Mouse (Mus musculus): ENCODE data around the gene Sun2. TPM values are rescaled to one million over a fixed set of nuclear protein-coding genes. Genes with fewer than 3 reads are reported as not detected.
A peak's percentile ranks its signal among the peaks of the same experiment; 100 is the strongest.

Gene Sun2
- polyA plus RNA-seq, 1 experiment, result 32.0 TPM

- no peak for TF ChIP-seq CTCF (IDR thresholded peaks at IDR 0.05; ENCODE audit: extremely low read depth, insufficient read depth, low read length)
- TF ChIP-seq POLR2A (IDR thresholded peaks at IDR 0.05; ENCODE audit: extremely low read depth, insufficient read depth, low read length), result no peak
- no peak overlapping the region for H3K27ac ChIP-seq (ENCODE audit: insufficient read depth, low read length)
- H3K4me1 ChIP-seq (ENCODE audit: control insufficient read depth, insufficient read depth, low read length), result peaks cover 5% of the 10 kb centered on the region; the same call in 1 of the 2 replicates
- no peak overlapping the region for H3K4me3 ChIP-seq (ENCODE audit: insufficient read depth, low read length)
Measured at GRCm38 (mm10) chr15:79692334-79692733, 50.0 kb downstream of the Sun2 start.

GRCm38 (mm10) chr15:79691023-79691508 lies 51.3 kb downstream of the Sun2 start:
- Histone ChIP-seq H3K4me3 (ENCODE audit: insufficient read depth, low read length) (peak overlapping the region; percentile 65), H3K4me1 (ENCODE audit: control insufficient read depth, insufficient read depth, low read length) (peaks cover 5% of the 10 kb centered on the region; the same call in 1 of the 2 replicates), H3K27ac (ENCODE audit: insufficient read depth, low read length) (no peak overlapping the region; the same call in 1 of the 2 replicates)
- TF ChIP-seq CTCF (IDR thresholded peaks at IDR 0.05; ENCODE audit: extremely low read depth, insufficient read depth, low read length), result no peak
- no peak for TF ChIP-seq POLR2A (IDR thresholded peaks at IDR 0.05; ENCODE audit: extremely low read depth, insufficient read depth, low read length)

GRCm38 (mm10) chr15:79690426-79691022 lies 51.8 kb downstream of the Sun2 start, which contains the start of gene Gtpbp1:
TSS of gene Gtpbp1 (plus strand) at chr15:79690845.
- peaks cover 5% of the 10 kb centered on the region; the same call in 1 of the 2 replicates for H3K4me1 ChIP-seq (ENCODE audit: control insufficient read depth, insufficient read depth, low read length)
- H3K4me3 ChIP-seq (ENCODE audit: insufficient read depth, low read length), result peak within 1 kb of the TSS; percentile 65
- no peak for TF ChIP-seq CTCF (IDR thresholded peaks at IDR 0.05; ENCODE audit: extremely low read depth, insufficient read depth, low read length)
- TF ChIP-seq POLR2A (IDR thresholded peaks at IDR 0.05; ENCODE audit: extremely low read depth, insufficient read depth, low read length), result 0 out of 2 replicates have a peak, but pooled peaks have one; percentile 43
- no peak within 1 kb of the TSS; the same call in 1 of the 2 replicates for H3K27ac ChIP-seq (ENCODE audit: insufficient read depth, low read length)

GRCm38 (mm10) chr15:79689662-79690425 lies 52.5 kb downstream of the Sun2 start:
- Histone ChIP-seq H3K4me3 (ENCODE audit: insufficient read depth, low read length) (peak overlapping the region; percentile 7; the same call in 1 of the 2 replicates), H3K27ac (ENCODE audit: insufficient read depth, low read length) (no peak overlapping the region), H3K4me1 (ENCODE audit: control insufficient read depth, insufficient read depth, low read length) (peaks cover 6% of the 10 kb centered on the region; the same call in 1 of the 2 replicates)
- TF ChIP-seq POLR2A (IDR thresholded peaks at IDR 0.05; ENCODE audit: extremely low read depth, insufficient read depth, low read length), result no peak
- no peak for TF ChIP-seq CTCF (IDR thresholded peaks at IDR 0.05; ENCODE audit: extremely low read depth, insufficient read depth, low read length)

DNA sequence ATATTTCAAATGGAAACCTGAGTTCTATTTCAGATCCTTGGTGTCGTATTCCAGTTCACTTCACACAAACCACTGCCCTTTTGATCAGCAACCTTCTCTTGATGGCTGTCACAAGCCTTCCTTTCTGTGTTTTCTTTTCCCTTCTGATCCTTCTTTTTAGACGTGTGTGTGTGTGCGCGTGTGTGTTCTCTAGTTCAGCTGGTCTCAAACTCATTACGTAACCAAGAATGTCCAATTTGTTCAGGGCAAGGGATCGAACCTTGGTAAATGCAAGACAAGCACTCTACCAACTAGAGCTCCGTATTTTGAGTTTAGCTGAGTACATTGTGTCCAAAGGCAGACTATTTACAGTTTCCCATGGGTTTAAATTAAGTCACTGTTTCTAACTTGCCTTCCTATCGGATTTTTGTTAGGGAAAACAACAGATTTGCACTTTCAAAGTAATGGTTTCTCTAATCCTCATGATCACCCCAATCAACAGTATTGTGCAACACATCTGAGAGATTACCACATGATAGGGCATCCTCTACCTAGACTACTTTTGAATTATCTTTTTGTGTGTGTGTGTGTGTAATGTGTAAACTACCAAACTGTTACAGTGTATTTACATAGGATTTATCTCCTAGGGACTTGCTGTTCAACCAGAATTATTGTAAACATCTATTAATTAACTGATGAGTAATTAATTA lies 53.9 kb downstream of the Sun2 start:
- Histone ChIP-seq H3K4me1 (ENCODE audit: control insufficient read depth, insufficient read depth, low read length) (peaks cover 4% of the 10 kb centered on the region; the same call in 1 of the 2 replicates), H3K4me3 (ENCODE audit: insufficient read depth, low read length) (peak overlapping the region; percentile 72), H3K27ac (ENCODE audit: insufficient read depth, low read length) (peak overlapping the region; percentile 98)
- TF ChIP-seq CTCF (IDR thresholded peaks at IDR 0.05; ENCODE audit: extremely low read depth, insufficient read depth, low read length) (no peak), POLR2A (IDR thresholded peaks at IDR 0.05; ENCODE audit: extremely low read depth, insufficient read depth, low read length) (no peak)

GRCm38 (mm10) chr15:79687646-79688267 lies 54.6 kb downstream of the Sun2 start, which contains the start of gene Josd1:
TSS of gene Josd1 (minus strand) at chr15:79687919.
- Histone ChIP-seq H3K4me1 (ENCODE audit: control insufficient read depth, insufficient read depth, low read length) (peaks cover 8% of the 10 kb centered on the region; the same call in 1 of the 2 replicates), H3K4me3 (ENCODE audit: insufficient read depth, low read length) (peak within 1 kb of the TSS; percentile 72), H3K27ac (ENCODE audit: insufficient read depth, low read length) (peak within 1 kb of the TSS; percentile 98)
- TF ChIP-seq CTCF (IDR thresholded peaks at IDR 0.05; ENCODE audit: extremely low read depth, insufficient read depth, low read length) (no peak), POLR2A (IDR thresholded peaks at IDR 0.05; ENCODE audit: extremely low read depth, insufficient read depth, low read length) (peak; percentile 78)

DNA sequence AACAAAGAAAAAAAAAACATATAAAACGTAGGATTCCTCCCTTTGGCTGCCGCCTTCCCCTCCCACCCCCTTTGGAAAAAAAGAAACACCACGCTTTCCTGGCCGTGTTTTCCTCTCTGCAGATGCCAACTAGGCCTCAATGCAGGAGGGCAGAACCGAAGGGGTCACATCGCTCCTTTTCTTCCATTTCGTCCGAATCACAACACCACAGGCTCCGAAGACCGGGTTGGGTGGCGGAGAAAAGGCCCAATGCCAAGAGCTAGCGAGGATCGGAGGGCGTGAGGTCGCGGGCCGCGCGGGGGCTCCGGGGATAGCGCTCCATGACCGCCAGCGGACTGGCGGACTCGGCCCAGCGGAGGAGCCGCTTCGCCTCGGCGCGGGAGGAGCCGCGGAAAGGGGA lies 55.2 kb downstream of the Sun2 start:
- H3K4me3 ChIP-seq (ENCODE audit: insufficient read depth, low read length), result peak overlapping the region; percentile 72
- TF ChIP-seq CTCF (IDR thresholded peaks at IDR 0.05; ENCODE audit: extremely low read depth, insufficient read depth, low read length) (no peak), POLR2A (IDR thresholded peaks at IDR 0.05; ENCODE audit: extremely low read depth, insufficient read depth, low read length) (no peak)
- peak overlapping the region; percentile 98 for H3K27ac ChIP-seq (ENCODE audit: insufficient read depth, low read length)
- H3K4me1 ChIP-seq (ENCODE audit: control insufficient read depth, insufficient read depth, low read length), result peaks cover 8% of the 10 kb centered on the region; the same call in 1 of the 2 replicates

DNA sequence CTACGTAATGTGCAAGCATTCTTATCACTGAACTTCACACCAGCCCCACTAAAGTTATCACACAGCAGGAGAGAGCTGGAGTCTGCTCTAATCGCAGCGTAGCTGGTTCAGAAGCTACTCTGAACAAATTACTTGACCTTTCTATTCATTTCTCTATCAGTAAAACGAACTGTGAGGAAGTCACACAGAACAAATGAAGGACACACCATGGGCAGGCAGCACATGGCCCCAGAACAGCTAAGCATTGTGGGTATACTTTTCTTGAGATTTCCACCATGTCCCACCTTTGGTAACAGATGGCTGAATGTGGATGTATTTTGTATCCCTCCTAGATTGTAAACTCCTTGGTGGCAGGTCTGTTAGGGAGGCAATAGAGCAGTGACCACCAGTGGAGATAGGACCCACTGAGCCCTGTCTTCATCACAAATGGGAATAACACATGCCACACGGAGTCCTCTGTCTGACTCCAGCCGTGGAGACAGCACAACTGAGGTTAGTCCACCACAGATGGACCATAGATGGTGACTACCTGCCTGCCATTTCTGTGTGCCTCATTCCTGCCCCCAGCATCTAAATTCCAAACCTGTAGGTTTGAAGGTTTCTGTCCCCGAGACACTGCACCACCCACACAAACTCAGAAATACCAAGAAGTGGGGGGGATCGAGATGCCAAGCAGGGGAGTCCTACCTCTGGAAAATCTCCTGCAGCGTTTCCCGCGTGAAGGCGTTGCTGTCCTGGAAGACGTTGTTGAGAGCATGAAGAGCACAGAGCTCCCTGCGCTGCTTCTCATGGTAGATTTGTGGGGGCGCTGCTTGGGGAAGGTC lies 56.1 kb downstream of the Sun2 start:
- no peak for TF ChIP-seq POLR2A (IDR thresholded peaks at IDR 0.05; ENCODE audit: extremely low read depth, insufficient read depth, low read length)
- no peak for TF ChIP-seq CTCF (IDR thresholded peaks at IDR 0.05; ENCODE audit: extremely low read depth, insufficient read depth, low read length)
- no peak overlapping the region for H3K27ac ChIP-seq (ENCODE audit: insufficient read depth, low read length)
- peak overlapping the region; percentile 72 for H3K4me3 ChIP-seq (ENCODE audit: insufficient read depth, low read length)
- peaks cover 6% of the 10 kb centered on the region; the same call in 1 of the 2 replicates for H3K4me1 ChIP-seq (ENCODE audit: control insufficient read depth, insufficient read depth, low read length)

Data from cortical plate, adult 2 months (tissue).